ENCODE assay signal across 8 mouse cellular contexts in the genomic region with DNA sequence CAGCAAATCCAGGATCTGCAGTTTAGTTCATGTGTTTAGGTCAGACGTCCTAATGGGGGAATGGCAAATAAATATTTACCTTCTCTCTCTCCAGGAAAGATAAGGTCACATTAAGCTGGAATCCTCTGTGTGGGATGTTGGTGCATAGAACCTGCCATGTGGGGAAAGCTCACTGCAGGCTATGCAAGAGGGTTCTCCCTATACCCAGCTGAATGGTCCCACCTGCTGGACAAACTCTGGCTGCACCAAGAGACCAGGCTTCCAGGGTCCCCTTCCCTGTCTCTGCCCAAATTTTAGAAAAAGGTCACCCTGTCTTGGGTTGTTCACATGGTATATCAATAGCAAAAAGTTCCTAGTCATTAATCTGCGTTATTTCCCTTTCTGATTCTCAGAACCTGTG.
A peak's percentile ranks its signal among the peaks of the same experiment; 100 is the strongest.
DNase-seq lines count a peak whose midpoint lies in the region.

No protein-coding gene starts in this region.

- intact Hi-C loops in heart, postnatal 14 days (cut with DNase I): no loop called here

- peak; percentile 26 to 47 for DNase-seq in heart, postnatal 14 days
- DNase-seq in heart, adult 9 months (ENCODE audit: low spot score in 2 of 2): no peak
- DNase-seq in adrenal gland, adult 2 months: peak; percentile 24
- peak; percentile 42 for DNase-seq in layer of hippocampus, adult 11-12 months (ENCODE audit: low spot score)
- DNase-seq in lung, postnatal 25 days (ENCODE audit: low spot score): peak; percentile 3
- DNase-seq in embryo, embryonic 9.5 days (ENCODE audit: extremely low spot score): no peak
- no peak for DNase-seq in neural tube, embryonic 10.5 days (ENCODE audit: extremely low spot score, low spot score)
- DNase-seq in thymus, postnatal 25 days: no peak

Comparison
In these comparisons a context has a peak if more than half of its experiments do, and no peak if none do; other contexts are left out.
1. DNase-seq: peak in heart, postnatal 14 days (2 of 2), adrenal gland, adult 2 months (single experiment), layer of hippocampus, adult 11-12 months (single experiment) and lung, postnatal 25 days (single experiment); none in heart, adult 9 months (0 of 2), embryo, embryonic 9.5 days (single experiment), neural tube, embryonic 10.5 days (single experiment) and thymus, postnatal 25 days (single experiment).